Mouse (Mus musculus) c-Kit-negative CD71-positive TER-119-positive erythroid progenitor cells, embryonic 14.5 days (primary cell): Measurements from ENCODE around the gene Ccdc186.
"Not testable (repeated sequence)": the region's sequence is repeated elsewhere in the genome, so short reads cannot be mapped to it uniquely, and the experiment has no call there.

Experiments used
- DNase-seq: peaks from one replicate; pipeline ENCODE4 v3.0.0-alpha.2; 2013; ENCODE audit warnings: low read depth, low spot score

Gene Ccdc186

GRCm38 (mm10) chr19:56801656-56802351 lies 20.2 kb downstream of the Ccdc186 start:
- DNase-seq, result no peak

GRCm38 (mm10) chr19:56800930-56801655 lies 20.9 kb downstream of the Ccdc186 start:
- no peak for DNase-seq

- no peak for DNase-seq
Observed at GRCm38 (mm10) chr19:56800226-56800625, 21.8 kb downstream of the Ccdc186 start.

GRCm38 (mm10) chr19:56797376-56797775 lies 24.6 kb downstream of the Ccdc186 start:
- DNase-seq, result no peak

GRCm38 (mm10) chr19:56788952-56789351 lies 33.0 kb downstream of the Ccdc186 start:
- DNase-seq, result no peak

GRCm38 (mm10) chr19:56787911-56788310 lies 34.1 kb downstream of the Ccdc186 start:
- DNase-seq, result no peak

- not testable (repeated sequence) for DNase-seq
Observed at GRCm38 (mm10) chr19:56778532-56778931, 43.5 kb downstream of the Ccdc186 start.

- no peak for DNase-seq
Observed at GRCm38 (mm10) chr19:56776719-56777382, 45.1 kb downstream of the Ccdc186 start.

- DNase-seq, result no peak
Observed at GRCm38 (mm10) chr19:56775893-56776718, 45.9 kb downstream of the Ccdc186 start.

- no peak for DNase-seq
Observed at GRCm38 (mm10) chr19:56774971-56775892, 46.8 kb downstream of the Ccdc186 start.

GRCm38 (mm10) chr19:56774408-56774962 lies 47.5 kb downstream of the Ccdc186 start:
- no peak for DNase-seq

GRCm38 (mm10) chr19:56773393-56773971 lies 48.5 kb downstream of the Ccdc186 start:
- DNase-seq, result no peak

GRCm38 (mm10) chr19:56772158-56772557 lies 49.8 kb downstream of the Ccdc186 start:
- no peak for DNase-seq

- no peak for DNase-seq
Observed at GRCm38 (mm10) chr19:56769024-56769423, 53.0 kb downstream of the Ccdc186 start.

GRCm38 (mm10) chr19:56762686-56763085 lies 59.3 kb downstream of the Ccdc186 start:
- no peak for DNase-seq

- no peak for DNase-seq
Observed at GRCm38 (mm10) chr19:56761727-56762126, 60.3 kb downstream of the Ccdc186 start.

GRCm38 (mm10) chr19:56761096-56761495 lies 60.9 kb downstream of the Ccdc186 start:
- no peak for DNase-seq

- DNase-seq, result no peak
Observed at GRCm38 (mm10) chr19:56760306-56760940, 61.6 kb downstream of the Ccdc186 start.

- no peak for DNase-seq
Observed at GRCm38 (mm10) chr19:56759740-56760139, 62.2 kb downstream of the Ccdc186 start.
